Mouse (Mus musculus): Measurements from ENCODE around the gene Chuk. TPM values are rescaled to one million over a fixed set of nuclear protein-coding genes. Genes with fewer than 3 reads are reported as not detected.

Chuk gene
- total RNA-seq, 1 experiment, result 57.4 TPM

- H3K36me3 ChIP-seq (ENCODE audit: control insufficient read depth, insufficient read depth, low read length, poor library complexity, severe bottlenecking), result peaks cover 3% of the 10 kb centered on the region; the same call in 1 of the 2 replicates
- DNase-seq (ENCODE audit: low read depth, low spot score), result no peak
- H3K4me1 ChIP-seq (ENCODE audit: control insufficient read depth in 2 of 2, insufficient read depth in 2 of 2, low read length in 2 of 2, poor library complexity in 1 of 2), result 0 out of 4 replicates have a peak, but pooled peaks cover 2% of the 10 kb centered on the region in 2 experiments
- in situ Hi-C loops (cut with MboI; ENCODE audit: low sequenced_read_pairs in 2 of 2, unreplicated experiment in 2 of 2), result no loop called here
- H3K4me3 ChIP-seq (ENCODE audit: insufficient read depth in 1 of 2, low read depth in 1 of 2, low read length in 2 of 2, poor library complexity in 1 of 2, severe bottlenecking in 1 of 2), result no peak overlapping the region
- H3K9ac ChIP-seq (ENCODE audit: insufficient read depth, low read depth, low read length, poor library complexity, severe bottlenecking), result no peak overlapping the region
- TF ChIP-seq CHD2 (IDR thresholded peaks at IDR 0.05; ENCODE audit: low read depth, low read length) (no peak), ZC3H11A (IDR thresholded peaks at IDR 0.05; ENCODE audit: borderline replicate concordance, low read depth, low read length) (no peak), MAFK (IDR thresholded peaks at IDR 0.05; ENCODE audit: insufficient read depth, low read depth, low read length) (no peak), HCFC1 (IDR thresholded peaks at IDR 0.05; ENCODE audit: borderline replicate concordance, insufficient read depth, low read length) (no peak), ZNF384 (IDR thresholded peaks at IDR 0.05; ENCODE audit: low read depth, low read length) (no peak)
- no peak overlapping the region for H3K27ac ChIP-seq (ENCODE audit: insufficient read depth, low read depth, low read length, poor library complexity, severe bottlenecking)
- H3K9me3 ChIP-seq (ENCODE audit: control insufficient read depth, insufficient read depth, low read depth, low read length), result no peaks in the 10 kb centered on the region
Observed at GRCm38 (mm10) chr19:44104393-44104792, 2.9 kb downstream of the Chuk start.

- in situ Hi-C loops (cut with MboI; ENCODE audit: low sequenced_read_pairs in 2 of 2, unreplicated experiment in 2 of 2), result no loop called here
- H3K9me3 ChIP-seq (ENCODE audit: control insufficient read depth, insufficient read depth, low read depth, low read length), result no peaks in the 10 kb centered on the region
- 0 out of 4 replicates have a peak, but pooled peaks cover 2% of the 10 kb centered on the region in 2 experiments for H3K4me1 ChIP-seq (ENCODE audit: control insufficient read depth in 2 of 2, insufficient read depth in 2 of 2, low read length in 2 of 2, poor library complexity in 1 of 2)
- peaks cover 7% of the 10 kb centered on the region; the same call in 1 of the 2 replicates for H3K36me3 ChIP-seq (ENCODE audit: control insufficient read depth, insufficient read depth, low read length, poor library complexity, severe bottlenecking)
- DNase-seq (ENCODE audit: low read depth, low spot score), result no peak
- H3K9ac ChIP-seq (ENCODE audit: insufficient read depth, low read depth, low read length, poor library complexity, severe bottlenecking), result no peak overlapping the region
- no peak overlapping the region for H3K27ac ChIP-seq (ENCODE audit: insufficient read depth, low read depth, low read length, poor library complexity, severe bottlenecking)
- TF ChIP-seq HCFC1 (IDR thresholded peaks at IDR 0.05; ENCODE audit: borderline replicate concordance, insufficient read depth, low read length) (no peak), ZC3H11A (IDR thresholded peaks at IDR 0.05; ENCODE audit: borderline replicate concordance, low read depth, low read length) (no peak), CHD2 (IDR thresholded peaks at IDR 0.05; ENCODE audit: low read depth, low read length) (no peak), ZNF384 (IDR thresholded peaks at IDR 0.05; ENCODE audit: low read depth, low read length) (no peak), MAFK (IDR thresholded peaks at IDR 0.05; ENCODE audit: insufficient read depth, low read depth, low read length) (no peak)
- no peak overlapping the region for H3K4me3 ChIP-seq (ENCODE audit: insufficient read depth in 1 of 2, low read depth in 1 of 2, low read length in 2 of 2, poor library complexity in 1 of 2, severe bottlenecking in 1 of 2)
Observed at GRCm38 (mm10) chr19:44103001-44103400, 4.3 kb downstream of the Chuk start.

GRCm38 (mm10) chr19:44100840-44101239 lies 6.4 kb downstream of the Chuk start:
- Histone ChIP-seq H3K36me3 (ENCODE audit: control insufficient read depth, insufficient read depth, low read length, poor library complexity, severe bottlenecking) (peaks cover 9% of the 10 kb centered on the region; the same call in 1 of the 2 replicates), H3K9me3 (ENCODE audit: control insufficient read depth, insufficient read depth, low read depth, low read length) (no peaks in the 10 kb centered on the region), H3K4me1 (ENCODE audit: control insufficient read depth in 2 of 2, insufficient read depth in 2 of 2, low read length in 2 of 2, poor library complexity in 1 of 2) (no peaks in the 10 kb centered on the region), H3K9ac (ENCODE audit: insufficient read depth, low read depth, low read length, poor library complexity, severe bottlenecking) (no peak overlapping the region), H3K27ac (ENCODE audit: insufficient read depth, low read depth, low read length, poor library complexity, severe bottlenecking) (no peak overlapping the region), H3K4me3 (ENCODE audit: insufficient read depth in 1 of 2, low read depth in 1 of 2, low read length in 2 of 2, poor library complexity in 1 of 2, severe bottlenecking in 1 of 2) (no peak overlapping the region)
- TF ChIP-seq HCFC1 (IDR thresholded peaks at IDR 0.05; ENCODE audit: borderline replicate concordance, insufficient read depth, low read length) (no peak), ZNF384 (IDR thresholded peaks at IDR 0.05; ENCODE audit: low read depth, low read length) (no peak), MAFK (IDR thresholded peaks at IDR 0.05; ENCODE audit: insufficient read depth, low read depth, low read length) (no peak), ZC3H11A (IDR thresholded peaks at IDR 0.05; ENCODE audit: borderline replicate concordance, low read depth, low read length) (no peak), CHD2 (IDR thresholded peaks at IDR 0.05; ENCODE audit: low read depth, low read length) (no peak)
- in situ Hi-C loops (cut with MboI; ENCODE audit: low sequenced_read_pairs in 2 of 2, unreplicated experiment in 2 of 2), result no loop called here
- DNase-seq (ENCODE audit: low read depth, low spot score), result no peak

GRCm38 (mm10) chr19:44086278-44086677 lies 21.0 kb downstream of the Chuk start:
- Histone ChIP-seq H3K27ac (ENCODE audit: insufficient read depth, low read depth, low read length, poor library complexity, severe bottlenecking) (no peak overlapping the region), H3K9ac (ENCODE audit: insufficient read depth, low read depth, low read length, poor library complexity, severe bottlenecking) (no peak overlapping the region), H3K9me3 (ENCODE audit: control insufficient read depth, insufficient read depth, low read depth, low read length) (no peaks in the 10 kb centered on the region), H3K36me3 (ENCODE audit: control insufficient read depth, insufficient read depth, low read length, poor library complexity, severe bottlenecking) (peaks cover 5% of the 10 kb centered on the region), H3K4me3 (ENCODE audit: insufficient read depth in 1 of 2, low read depth in 1 of 2, low read length in 2 of 2, poor library complexity in 1 of 2, severe bottlenecking in 1 of 2) (no peak overlapping the region), H3K4me1 (ENCODE audit: control insufficient read depth in 2 of 2, insufficient read depth in 2 of 2, low read length in 2 of 2, poor library complexity in 1 of 2) (no peaks in the 10 kb centered on the region)
- no peak for TF ChIP-seq MAFK (IDR thresholded peaks at IDR 0.05; ENCODE audit: insufficient read depth, low read depth, low read length)
- no peak for TF ChIP-seq CHD2 (IDR thresholded peaks at IDR 0.05; ENCODE audit: low read depth, low read length)
- no peak for TF ChIP-seq ZC3H11A (IDR thresholded peaks at IDR 0.05; ENCODE audit: borderline replicate concordance, low read depth, low read length)
- no peak for TF ChIP-seq HCFC1 (IDR thresholded peaks at IDR 0.05; ENCODE audit: borderline replicate concordance, insufficient read depth, low read length)
- TF ChIP-seq ZNF384 (IDR thresholded peaks at IDR 0.05; ENCODE audit: low read depth, low read length), result no peak
- peak; percentile 28 for DNase-seq (ENCODE audit: low read depth, low spot score)
- in situ Hi-C loops (cut with MboI; ENCODE audit: low sequenced_read_pairs in 2 of 2, unreplicated experiment in 2 of 2), result no loop called here
